9 mouse cellular contexts compared by ENCODE assay signal in genomic region chr3:127498197-127498741, GRCm38 (mm10). TPM values are rescaled to one million over a fixed set of nuclear protein-coding genes. Genes with fewer than 3 reads are reported as not detected.
A peak's percentile ranks its signal among the peaks of the same experiment; 100 is the strongest.
DNase-seq lines count a peak whose midpoint lies in the region; ATAC-seq and TF ChIP-seq lines count a peak whose summit lies in the region.
"Had no signal": no experiment of that assay in that cellular context is flagged by ENCODE, and none has a peak within 500 bp of the region (broad histone marks: within the 10 kb centered on the region; RNA-seq: fewer than 3 reads in every experiment).

No protein-coding gene starts in this region.

- H3K36me3 ChIP-seq in kidney, adult 2 months (ENCODE audit: control insufficient read depth, insufficient read depth, low read length) = no peaks in the 10 kb centered on the region
- H3K36me3 ChIP-seq in forebrain, embryonic 14.5 days (ENCODE audit: control insufficient read depth, insufficient read depth, low read length) = no peaks in the 10 kb centered on the region
- no peaks in the 10 kb centered on the region for H3K36me3 ChIP-seq in hindbrain, embryonic 14.5 days (replicated peaks; ENCODE audit: control insufficient read depth, insufficient read depth)
- no peaks in the 10 kb centered on the region for H3K36me3 ChIP-seq in liver, embryonic 13.5 days

- 2% methylated on average over 23 of the region's 23 CpGs for WGBS in kidney, adult 2 months
- WGBS in forebrain, embryonic 14.5 days = under 1% methylated on average over 23 of the region's 23 CpGs
- WGBS in hindbrain, embryonic 14.5 days = 1% methylated on average over 23 of the region's 23 CpGs
- 2% methylated on average over 23 of the region's 23 CpGs for WGBS in liver, embryonic 13.5 days (ENCODE audit: insufficient replicate concordance)

- H3K4me1 ChIP-seq in kidney, adult 2 months (ENCODE audit: control insufficient read depth, insufficient read depth, low read length) = no peaks in the 10 kb centered on the region
- H3K4me1 ChIP-seq in forebrain, embryonic 14.5 days (ENCODE audit: control insufficient read depth, insufficient read depth, low read length) = peaks cover 6% of the 10 kb centered on the region; the same call in 1 of the 2 replicates
- 0 out of 2 replicates have a peak, but pooled peaks cover 10% of the 10 kb centered on the region for H3K4me1 ChIP-seq in hindbrain, embryonic 14.5 days (replicated peaks; ENCODE audit: control insufficient read depth, insufficient read depth, low read length)
- peaks cover 13% of the 10 kb centered on the region for H3K4me1 ChIP-seq in liver, embryonic 13.5 days (replicated peaks)

- H3K9ac ChIP-seq in forebrain, embryonic 14.5 days (ENCODE audit: low read length) = peak overlapping the region; percentile 92
- H3K9ac ChIP-seq in hindbrain, embryonic 14.5 days = peak overlapping the region; percentile 84
- H3K9ac ChIP-seq in liver, embryonic 13.5 days = peak overlapping the region; percentile 53

- no peak for DNase-seq in kidney, adult 2 months
- no peak for DNase-seq in kidney, adult 9 months
- peak; percentile 16 for DNase-seq in cerebellum, adult 11 months
- peak; percentile 67 for DNase-seq in forebrain, embryonic 14.5 days (ENCODE audit: low spot score)
- peak; percentile 49 for DNase-seq in hindbrain, embryonic 14.5 days (ENCODE audit: low spot score)
- no peak for DNase-seq in liver, embryonic 13.5 days
- peak; percentile 34 to 61 for DNase-seq in right cerebral cortex, adult 2 months (ENCODE audit: low spot score in 2 of 2)
- no peak for DNase-seq in gastrocnemius, adult 8-10 months (ENCODE audit: low spot score in 2 of 2)

- TF ChIP-seq POLR2A in kidney, adult 2 months (IDR thresholded peaks at IDR 0.05; ENCODE audit: low read depth, low read length) = no peak

- no peak for TF ChIP-seq CTCF in kidney, adult 2 months (conservative IDR thresholded peaks at IDR 0.05; ENCODE audit: insufficient read depth, insufficient read length, low read depth, low read length)

- no peaks in the 10 kb centered on the region for H3K27me3 ChIP-seq in kidney, adult 2 months (replicated peaks; ENCODE audit: control insufficient read depth, insufficient read depth, low read length)
- no peaks in the 10 kb centered on the region; the same call in 1 of the 2 replicates for H3K27me3 ChIP-seq in forebrain, embryonic 14.5 days (replicated peaks; ENCODE audit: control insufficient read depth, insufficient read depth, low read length)
- H3K27me3 ChIP-seq in hindbrain, embryonic 14.5 days (ENCODE audit: control insufficient read depth, insufficient read depth, low read length) = no peaks in the 10 kb centered on the region
- H3K27me3 ChIP-seq in liver, embryonic 13.5 days = peaks cover 37% of the 10 kb centered on the region
- H3K27me3 ChIP-seq: CH12.LX had no signal

- no peak overlapping the region for H3K27ac ChIP-seq in kidney, adult 2 months (ENCODE audit: insufficient read depth, low read depth, low read length)
- H3K27ac ChIP-seq in forebrain, embryonic 14.5 days (ENCODE audit: low read depth, low read length) = no peak overlapping the region
- peak overlapping the region; percentile 28; the same call in 1 of the 2 replicates for H3K27ac ChIP-seq in hindbrain, embryonic 14.5 days
- H3K27ac ChIP-seq in liver, embryonic 13.5 days = no peak overlapping the region

- ATAC-seq in forebrain, embryonic 14.5 days = peak; percentile 86
- peak; percentile 86 for ATAC-seq in hindbrain, embryonic 14.5 days (ENCODE audit: low FRiP score)
- ATAC-seq in liver, embryonic 13.5 days (ENCODE audit: low read depth) = peak; percentile 79; the same call in 1 of the 2 replicates

- H3K9me3 ChIP-seq in forebrain, embryonic 14.5 days (replicated peaks; ENCODE audit: control insufficient read depth, low read length) = no peaks in the 10 kb centered on the region
- H3K9me3 ChIP-seq in hindbrain, embryonic 14.5 days (ENCODE audit: control insufficient read depth, low read length) = no peaks in the 10 kb centered on the region
- no peaks in the 10 kb centered on the region for H3K9me3 ChIP-seq in liver, embryonic 13.5 days (replicated peaks)

- peak overlapping the region; percentile 99 for H3K4me2 ChIP-seq in forebrain, embryonic 14.5 days (ENCODE audit: low read length)
- peak overlapping the region; percentile 94 for H3K4me2 ChIP-seq in hindbrain, embryonic 14.5 days (replicated peaks)
- H3K4me2 ChIP-seq in liver, embryonic 13.5 days = peak overlapping the region; percentile 81

- H3K4me3 ChIP-seq in kidney, adult 2 months (ENCODE audit: insufficient read depth, low read depth, low read length) = peak overlapping the region; percentile 29; the same call in 1 of the 2 replicates
- H3K4me3 ChIP-seq in forebrain, embryonic 14.5 days (ENCODE audit: low read depth, low read length) = peak overlapping the region; percentile 61
- H3K4me3 ChIP-seq in hindbrain, embryonic 14.5 days (replicated peaks; ENCODE audit: low read length) = peak overlapping the region; percentile 54
- H3K4me3 ChIP-seq in liver, embryonic 13.5 days (replicated peaks) = peak overlapping the region; percentile 60

RNA-seq across cellular contexts. Expression of gene Ank2, which starts 0.9 kb away (rescaled TPM):
- 3.9 and 5.7 TPM in 2 replicates for polyA plus RNA-seq in kidney, adult 2 months (2012; rRNA removed)
- 61.8 and 116 TPM in 2 replicates for polyA plus RNA-seq in forebrain, embryonic 14.5 days (2014; fragmentation: Nextera tagmentation; extraction: Ambion mirVana)
- 180 and 204 TPM in 2 replicates for polyA plus RNA-seq in hindbrain, embryonic 14.5 days (2014; fragmentation: Nextera tagmentation; extraction: Ambion mirVana)
- polyA plus RNA-seq in liver, embryonic 13.5 days (2015; fragmentation: Nextera tagmentation; extraction: Ambion mirVana) = 4.9 and 6.7 TPM in 2 replicates
- total RNA-seq in gastrocnemius, adult 8-10 months (2022) = 100 to 1,000 TPM in 3 of 4 experiments, 10 to 100 TPM in 1; 96.2 to 128 (median 111) TPM

RNA-seq across cellular contexts. Expression of gene Larp7, which starts 54.9 kb away (rescaled TPM):
- polyA plus RNA-seq in kidney, adult 2 months (2012; rRNA removed) = 1.6 and 2.6 TPM in 2 replicates
- 36.7 and 41.8 TPM in 2 replicates for polyA plus RNA-seq in forebrain, embryonic 14.5 days (2014; fragmentation: Nextera tagmentation; extraction: Ambion mirVana)
- 25.6 and 27.0 TPM in 2 replicates for polyA plus RNA-seq in hindbrain, embryonic 14.5 days (2014; fragmentation: Nextera tagmentation; extraction: Ambion mirVana)
- 41.2 and 50.9 TPM in 2 replicates for polyA plus RNA-seq in liver, embryonic 13.5 days (2015; fragmentation: Nextera tagmentation; extraction: Ambion mirVana)
- total RNA-seq in gastrocnemius, adult 8-10 months (2022) = 1 to 10 TPM; 5.6 to 9.8 (median 7.6) TPM

RNA-seq across cellular contexts. Expression of gene Zgrf1, which starts 55.0 kb away (rescaled TPM):
- 0.23 and 0.25 TPM in 2 replicates for polyA plus RNA-seq in kidney, adult 2 months (2012; rRNA removed)
- 4.0 and 4.1 TPM in 2 replicates for polyA plus RNA-seq in forebrain, embryonic 14.5 days (2014; fragmentation: Nextera tagmentation; extraction: Ambion mirVana)
- polyA plus RNA-seq in hindbrain, embryonic 14.5 days (2014; fragmentation: Nextera tagmentation; extraction: Ambion mirVana) = 2.6 and 2.7 TPM in 2 replicates
- 3.6 and 4.0 TPM in 2 replicates for polyA plus RNA-seq in liver, embryonic 13.5 days (2015; fragmentation: Nextera tagmentation; extraction: Ambion mirVana)
- under 1 TPM; 0.56 to 0.91 (median 0.76) TPM for total RNA-seq in gastrocnemius, adult 8-10 months (2022)

Comparison
In these comparisons a context has a peak if more than half of its experiments do, and no peak if none do; other contexts are left out.
1. DNase-seq: peak in cerebellum, adult 11 months (single experiment), forebrain, embryonic 14.5 days (single experiment), hindbrain, embryonic 14.5 days (single experiment) and right cerebral cortex, adult 2 months (2 of 2); none in kidney, adult 2 months (single experiment), kidney, adult 9 months (single experiment), liver, embryonic 13.5 days (single experiment) and gastrocnemius, adult 8-10 months (0 of 2).
2. Peak in every context shown above with its lines, with median percentiles within 50 percentile points of each other: H3K4me3 ChIP-seq, ATAC-seq, H3K4me2 ChIP-seq and H3K9ac ChIP-seq.